Mouse (Mus musculus) ES-E14 (cell line): ENCODE data around the gene Oas1c.

Source experiments
- HCFC1 ChIP-seq: IDR thresholded peaks from 2 replicates; pipeline ENCODE4 v1.6.1; 2012; ENCODE audit warnings: low read length, inconsistent platforms, borderline replicate concordance; ENCODE audit not compliant: insufficient read depth
- ZC3H11A ChIP-seq: IDR thresholded peaks from 2 replicates; pipeline ENCODE4 v1.6.1; 2012; ENCODE audit warnings: low read depth, mild to moderate bottlenecking, inconsistent platforms, low read length, borderline replicate concordance

- TF ChIP-seq ZC3H11A = no peak
- no peak for TF ChIP-seq HCFC1
These were observed 35.5 kb downstream of the Oas1c start for GRCm38 (mm10) chr5:120776801-120777200.
